Mouse (Mus musculus) forebrain, embryonic 14.5 days (tissue): ENCODE data around the gene Pink1. TPM values are rescaled to one million over a fixed set of nuclear protein-coding genes. Genes with fewer than 3 reads are reported as not detected.
A peak's percentile ranks its signal among the peaks of the same experiment; 100 is the strongest.

Experiments used
- ATAC-seq: fragments of 200-750 bp; cut with Nextera tagmentation; 2 replicates; pipeline ENCODE4 v1.8.0; 2017; ENCODE audit warnings: mild to moderate bottlenecking, moderate library complexity
- DNase-seq: peaks from one replicate; pipeline ENCODE4 v3.0.0-alpha.2; 2015; ENCODE audit warnings: low spot score
- H3K27ac ChIP-seq: fragments of 300-500 bp; sonication (generic); 2 replicates; pipeline ENCODE4 v1.5.1; 2014; ENCODE audit warnings: low read depth, mild to moderate bottlenecking, control low read depth, low read length, moderate library complexity
- H3K27me3 ChIP-seq: fragments of 300-500 bp; sonication (generic); replicated peaks from 2 replicates; pipeline ENCODE4 v1.6.1; 2014; ENCODE audit warnings: low read length, control low read depth, mixed read lengths; ENCODE audit not compliant: control insufficient read depth, insufficient read depth
- H3K36me3 ChIP-seq: fragments of 300-500 bp; sonication (generic); 2 replicates; pipeline ENCODE4 v1.6.1; 2014; ENCODE audit warnings: low read length, control low read depth; ENCODE audit not compliant: control insufficient read depth, insufficient read depth
- H3K4me1 ChIP-seq: fragments of 300-500 bp; sonication (generic); 2 replicates; pipeline ENCODE4 v1.6.1; 2014; ENCODE audit warnings: antibody characterized with exemption, low read length, control low read depth; ENCODE audit not compliant: control insufficient read depth, insufficient read depth
- H3K4me2 ChIP-seq: fragments of 300-500 bp; sonication (generic); 2 replicates; pipeline ENCODE4 v1.6.1; 2014; ENCODE audit warnings: mild to moderate bottlenecking, control low read depth, low read length
- H3K4me3 ChIP-seq: fragments of 300-500 bp; sonication (generic); 2 replicates; pipeline ENCODE4 v1.5.1; 2014; ENCODE audit warnings: low read depth, low read length, control low read depth
- H3K9ac ChIP-seq: fragments of 300-500 bp; sonication (generic); 2 replicates; pipeline ENCODE4 v1.6.1; 2014; ENCODE audit warnings: mild to moderate bottlenecking, low read length, control low read depth, moderate library complexity
- H3K9me3 ChIP-seq: fragments of 300-500 bp; sonication (generic); replicated peaks from 2 replicates; pipeline ENCODE4 v1.6.1; 2016; ENCODE audit warnings: low read length, control low read depth, mixed read lengths; ENCODE audit not compliant: control insufficient read depth
- WGBS: fragments of 180-500 bp; shearing (Covaris S2); extraction: QIAGEN DNeasy Blood & Tissue Kit; methylation state at CpG from one replicate; pipeline ENCODE4 v1.1.7; 2014; 5-methylcytosine and 5-hydroxymethylcytosine counted together
- polyA plus RNA-seq: library from polyadenylated mRNA; unstranded; fragments of >200 nt; fragmentation: Nextera tagmentation; extraction: Ambion mirVana; gene quantifications from 2 replicates; pipeline ENCODE4 v1.2.1, GENCODE M21; 2014

The Pink1 gene
- polyA plus RNA-seq, 1 experiment from 2014 or later = 47.6 TPM

GRCm38 (mm10) chr4:138301271-138301780 lies 24.8 kb downstream of the Pink1 start:
- Histone ChIP-seq H3K9ac (no peak overlapping the region), H3K4me2 (no peak overlapping the region), H3K4me1 (peaks cover 10% of the 10 kb centered on the region), H3K9me3 (no peaks in the 10 kb centered on the region), H3K4me3 (no peak overlapping the region), H3K27ac (no peak overlapping the region), H3K36me3 (no peaks in the 10 kb centered on the region), H3K27me3 (no peaks in the 10 kb centered on the region)
- DNase-seq = no peak
- no peak for ATAC-seq
- WGBS = 89% methylated on average over 10 of the region's 10 CpGs

GRCm38 (mm10) chr4:138293949-138294550 lies 32.1 kb downstream of the Pink1 start:
- no peaks in the 10 kb centered on the region for H3K4me1 ChIP-seq
- no peak overlapping the region for H3K4me2 ChIP-seq
- no peaks in the 10 kb centered on the region for H3K36me3 ChIP-seq
- ATAC-seq = no peak
- no peaks in the 10 kb centered on the region for H3K9me3 ChIP-seq
- 72% methylated on average over 11 of the region's 14 CpGs for WGBS
- no peaks in the 10 kb centered on the region for H3K27me3 ChIP-seq
- DNase-seq = no peak
- H3K9ac ChIP-seq = no peak overlapping the region
- no peak overlapping the region for H3K4me3 ChIP-seq
- H3K27ac ChIP-seq = peak overlapping the region; percentile 70

GRCm38 (mm10) chr4:138293261-138293948 lies 32.7 kb downstream of the Pink1 start:
- Histone ChIP-seq H3K9me3 (no peaks in the 10 kb centered on the region), H3K27ac (peak overlapping the region; percentile 70), H3K4me1 (no peaks in the 10 kb centered on the region), H3K4me3 (no peak overlapping the region), H3K4me2 (no peak overlapping the region), H3K9ac (no peak overlapping the region), H3K36me3 (no peaks in the 10 kb centered on the region), H3K27me3 (no peaks in the 10 kb centered on the region)
- 72% methylated on average over 18 of the region's 18 CpGs for WGBS
- DNase-seq = peak; percentile 47
- peak; percentile 46; the same call in 1 of the 2 replicates for ATAC-seq

- no peaks in the 10 kb centered on the region for H3K9me3 ChIP-seq
- H3K4me3 ChIP-seq = no peak overlapping the region
- no peaks in the 10 kb centered on the region for H3K36me3 ChIP-seq
- no peak overlapping the region for H3K27ac ChIP-seq
- H3K9ac ChIP-seq = no peak overlapping the region
- ATAC-seq (no peak), DNase-seq (no peak)
- WGBS = 94% methylated on average over 13 of the region's 13 CpGs
- no peaks in the 10 kb centered on the region for H3K4me1 ChIP-seq
- no peaks in the 10 kb centered on the region for H3K27me3 ChIP-seq
- H3K4me2 ChIP-seq = no peak overlapping the region
Observed at GRCm38 (mm10) chr4:138292028-138292427, 34.1 kb downstream of the Pink1 start.

- H3K36me3 ChIP-seq = no peaks in the 10 kb centered on the region
- no peak for DNase-seq
- H3K4me3 ChIP-seq = no peak overlapping the region
- H3K4me2 ChIP-seq = no peak overlapping the region
- 89% methylated on average over 7 of the region's 7 CpGs for WGBS
- no peak overlapping the region for H3K27ac ChIP-seq
- ATAC-seq = no peak
- H3K9me3 ChIP-seq = no peaks in the 10 kb centered on the region
- no peaks in the 10 kb centered on the region for H3K27me3 ChIP-seq
- H3K4me1 ChIP-seq = no peaks in the 10 kb centered on the region
- H3K9ac ChIP-seq = no peak overlapping the region
Observed at GRCm38 (mm10) chr4:138288691-138289090, 37.4 kb downstream of the Pink1 start.

GRCm38 (mm10) chr4:138286411-138286810 lies 39.7 kb downstream of the Pink1 start:
- no peaks in the 10 kb centered on the region for H3K9me3 ChIP-seq
- H3K36me3 ChIP-seq = no peaks in the 10 kb centered on the region
- no peaks in the 10 kb centered on the region for H3K27me3 ChIP-seq
- no peak overlapping the region for H3K9ac ChIP-seq
- DNase-seq = no peak
- H3K4me3 ChIP-seq = no peak overlapping the region
- no peak overlapping the region for H3K27ac ChIP-seq
- H3K4me2 ChIP-seq = no peak overlapping the region
- H3K4me1 ChIP-seq = no peaks in the 10 kb centered on the region
- ATAC-seq = no peak
- WGBS = 88% methylated on average over 12 of the region's 12 CpGs

GRCm38 (mm10) chr4:138282834-138283233 lies 43.3 kb downstream of the Pink1 start:
- WGBS = 25% methylated on average over 4 of the region's 4 CpGs

GRCm38 (mm10) chr4:138278346-138278745 lies 47.8 kb downstream of the Pink1 start:
- no peaks in the 10 kb centered on the region for H3K9me3 ChIP-seq

More at GRCm38 (mm10) chr4:138282834-138283233, 43.3 kb downstream of the Pink1 start:
- Histone ChIP-seq H3K27ac (no peak overlapping the region), H3K27me3 (no peaks in the 10 kb centered on the region), H3K9ac (no peak overlapping the region), H3K4me1 (no peaks in the 10 kb centered on the region), H3K9me3 (no peaks in the 10 kb centered on the region), H3K4me3 (no peak overlapping the region), H3K4me2 (no peak overlapping the region), H3K36me3 (no peaks in the 10 kb centered on the region)
- ATAC-seq (0 out of 2 replicates have a peak, but pooled peaks have one; percentile 37), DNase-seq (peak; percentile 81)

More at GRCm38 (mm10) chr4:138278346-138278745, 47.8 kb downstream of the Pink1 start:
- H3K27ac ChIP-seq = no peak overlapping the region
- ATAC-seq (no peak), DNase-seq (no peak)
- no peaks in the 10 kb centered on the region for H3K36me3 ChIP-seq
- WGBS = 80% methylated on average over 7 of the region's 7 CpGs
- H3K4me1 ChIP-seq = no peaks in the 10 kb centered on the region
- no peak overlapping the region for H3K4me2 ChIP-seq
- no peak overlapping the region for H3K9ac ChIP-seq
- H3K27me3 ChIP-seq = no peaks in the 10 kb centered on the region
- H3K4me3 ChIP-seq = no peak overlapping the region
